Mouse (Mus musculus) ES-Bruce4 (cell line): Measurements from ENCODE around the gene Cyth3.

ENCODE experiments used
- CTCF ChIP-seq: IDR thresholded peaks from one replicate; pipeline ENCODE4 v1.8.1; 2011; ENCODE audit warnings: low read depth, low read length
- EP300 ChIP-seq: IDR thresholded peaks from 2 replicates; pipeline ENCODE4 v1.6.1; 2011; ENCODE audit warnings: low read depth, low read length; ENCODE audit not compliant: insufficient read depth
- POLR2A ChIP-seq: IDR thresholded peaks from one replicate; pipeline ENCODE4 v1.8.1; 2011; ENCODE audit warnings: low read length; ENCODE audit not compliant: insufficient read depth

- no peak for TF ChIP-seq CTCF
- no peak for TF ChIP-seq EP300
- no peak for TF ChIP-seq POLR2A
These were observed 33.3 kb downstream of the Cyth3 start for GRCm38 (mm10) chr5:143655511-143655943.
